Mouse (Mus musculus) layer of hippocampus, adult 11-12 months (tissue): Measurements from ENCODE around the gene Glt6d1.
"Not testable (repeated sequence)": the region's sequence is repeated elsewhere in the genome, so short reads cannot be mapped to it uniquely, and the experiment has no call there.

Source experiments
- DNase-seq: peaks from one replicate; pipeline ENCODE4 v3.0.0; 2022; ENCODE audit warnings: low spot score

The Glt6d1 gene

GRCm38 (mm10) chr2:25815748-25816147, at the start of gene Glt6d1:
Gene Glt6d1, minus strand, starts transcription at chr2:25815848.
- not testable (repeated sequence) for DNase-seq

GRCm38 (mm10) chr2:25865412-25865811, 49.8 kb upstream of the Glt6d1 start:
- peak; percentile 67 for DNase-seq

- DNase-seq = no peak
Measured at GRCm38 (mm10) chr2:25864230-25864629, 48.6 kb upstream of the Glt6d1 start.

GRCm38 (mm10) chr2:25863337-25864131, 47.9 kb upstream of the Glt6d1 start, which contains the start of gene Kcnt1:
Gene Kcnt1, plus strand, starts transcription at chr2:25863734.
- no peak for DNase-seq

GRCm38 (mm10) chr2:25862696-25863270, 47.1 kb upstream of the Glt6d1 start:
- no peak for DNase-seq

- no peak for DNase-seq
Measured at GRCm38 (mm10) chr2:25862038-25862437, 46.4 kb upstream of the Glt6d1 start.

GRCm38 (mm10) chr2:25859891-25860290, 44.2 kb upstream of the Glt6d1 start:
- no peak for DNase-seq

GRCm38 (mm10) chr2:25853998-25854397, 38.4 kb upstream of the Glt6d1 start:
- DNase-seq = no peak

GRCm38 (mm10) chr2:25852626-25853025, 37.0 kb upstream of the Glt6d1 start:
- peak; percentile 83 for DNase-seq

GRCm38 (mm10) chr2:25850330-25850729, 34.7 kb upstream of the Glt6d1 start:
- peak; percentile 40 for DNase-seq

GRCm38 (mm10) chr2:25847226-25847625, 31.6 kb upstream of the Glt6d1 start, which contains the start of gene Sohlh1:
Gene Sohlh1, minus strand, starts transcription at chr2:25847248.
- no peak for DNase-seq

GRCm38 (mm10) chr2:25846516-25846915, 30.9 kb upstream of the Glt6d1 start:
- no peak for DNase-seq

- DNase-seq = peak; percentile 39
Measured at GRCm38 (mm10) chr2:25844097-25844496, 28.4 kb upstream of the Glt6d1 start.

GRCm38 (mm10) chr2:25842758-25843157, 27.1 kb upstream of the Glt6d1 start:
- DNase-seq = peak; percentile 46

GRCm38 (mm10) chr2:25842161-25842560, 26.5 kb upstream of the Glt6d1 start:
- no peak for DNase-seq

- DNase-seq = peak; percentile 81
Measured at GRCm38 (mm10) chr2:25836291-25836690, 20.6 kb upstream of the Glt6d1 start.

GRCm38 (mm10) chr2:25830786-25831185, 15.1 kb upstream of the Glt6d1 start:
- no peak for DNase-seq

GRCm38 (mm10) chr2:25828344-25828947, 12.8 kb upstream of the Glt6d1 start:
- no peak for DNase-seq

GRCm38 (mm10) chr2:25824751-25825150, 9.1 kb upstream of the Glt6d1 start:
- DNase-seq = no peak

- peak; percentile 62 for DNase-seq
Measured at GRCm38 (mm10) chr2:25822806-25823205, 7.2 kb upstream of the Glt6d1 start, which contains the start of gene Lcn9. Gene Lcn9, plus strand, starts transcription at chr2:25823153.

GRCm38 (mm10) chr2:25813364-25813763, 2.3 kb downstream of the Glt6d1 start:
- DNase-seq = no peak

GRCm38 (mm10) chr2:25811711-25812110, 3.9 kb downstream of the Glt6d1 start:
- no peak for DNase-seq

GRCm38 (mm10) chr2:25798065-25798464, 17.6 kb downstream of the Glt6d1 start:
- DNase-seq = no peak
